Mouse (Mus musculus): ENCODE measurements around the gene Gm26566.

The Gm26566 gene

DNA sequence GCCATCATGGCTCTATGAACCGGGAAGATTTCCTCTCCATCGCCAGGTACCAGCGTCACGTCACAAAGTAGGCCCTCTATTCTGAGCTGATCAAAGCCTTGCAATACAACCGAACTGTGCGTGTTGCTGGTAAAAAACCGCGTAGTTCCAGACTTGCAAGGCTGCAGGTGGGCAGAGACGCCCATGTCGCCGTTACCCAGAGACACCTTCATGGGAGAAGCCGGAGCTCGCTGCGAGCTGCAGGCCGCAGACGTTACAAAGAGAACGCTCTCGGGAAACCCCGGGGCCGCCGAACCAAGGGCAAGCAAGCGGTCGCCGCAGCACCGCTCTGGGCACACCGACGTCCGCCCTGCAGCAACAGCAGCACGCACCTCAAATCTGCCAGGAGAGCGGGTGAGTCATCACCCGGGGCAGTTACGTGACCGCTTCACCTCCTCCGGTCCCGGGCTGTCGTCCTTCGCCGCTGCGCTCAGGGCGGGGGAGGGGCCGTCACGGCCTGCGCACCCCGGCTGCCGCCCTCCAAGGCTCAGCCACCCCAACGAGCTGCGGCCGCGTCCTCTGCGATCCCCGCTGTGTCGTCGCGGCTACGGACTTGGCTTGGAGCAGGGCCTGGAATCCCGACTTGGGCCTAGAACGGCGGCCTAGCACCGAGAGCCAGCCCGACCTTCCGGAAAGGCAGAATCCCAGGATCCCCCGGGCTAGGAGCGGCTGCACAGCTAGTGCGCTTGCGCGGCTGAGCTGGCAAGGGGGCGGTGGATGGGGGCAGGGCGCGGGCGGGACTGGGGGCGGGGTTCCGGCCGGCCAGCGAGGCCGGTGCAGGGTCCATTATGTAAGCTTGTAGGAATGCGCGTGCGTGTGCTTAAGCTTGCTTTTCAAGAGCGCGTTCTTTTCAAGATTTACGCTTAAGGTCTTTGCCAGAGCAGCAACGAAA lies at the start of gene Gm26566, which contains the start of gene Klhl9:
Gene Gm26566, plus strand, starts transcription at position 15 of the 931 bp plus-strand sequence.
Gene Klhl9, minus strand, starts transcription at position 675 of the 931 bp plus-strand sequence.
- peak; percentile 83 for DNase-seq (ENCODE audit: low read depth)

DNA sequence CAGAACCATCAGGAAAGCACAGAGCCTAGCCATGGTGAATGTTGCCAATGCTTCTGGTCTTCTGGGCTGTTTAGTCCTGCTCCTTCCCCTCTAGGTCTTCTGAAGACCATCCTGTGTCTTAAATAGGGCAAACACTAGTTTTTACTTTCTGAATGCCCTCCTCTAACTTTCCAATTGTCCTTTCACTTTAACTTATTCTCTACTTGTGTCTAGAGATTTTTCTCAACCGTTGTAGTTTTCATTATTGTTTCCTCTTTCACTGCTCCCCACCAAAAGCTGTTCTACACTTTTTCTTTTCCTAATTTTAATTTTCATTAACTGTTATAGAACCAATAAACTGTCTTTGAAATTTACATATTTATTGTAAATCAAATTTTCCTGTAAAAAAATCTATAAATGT lies 44.8 kb upstream of the Gm26566 start, which contains the start of gene Ifna16:
Gene Ifna16, minus strand, starts transcription at position 101 of the 400 bp plus-strand sequence.
- DNase-seq (ENCODE audit: low read depth) = no peak

DNA sequence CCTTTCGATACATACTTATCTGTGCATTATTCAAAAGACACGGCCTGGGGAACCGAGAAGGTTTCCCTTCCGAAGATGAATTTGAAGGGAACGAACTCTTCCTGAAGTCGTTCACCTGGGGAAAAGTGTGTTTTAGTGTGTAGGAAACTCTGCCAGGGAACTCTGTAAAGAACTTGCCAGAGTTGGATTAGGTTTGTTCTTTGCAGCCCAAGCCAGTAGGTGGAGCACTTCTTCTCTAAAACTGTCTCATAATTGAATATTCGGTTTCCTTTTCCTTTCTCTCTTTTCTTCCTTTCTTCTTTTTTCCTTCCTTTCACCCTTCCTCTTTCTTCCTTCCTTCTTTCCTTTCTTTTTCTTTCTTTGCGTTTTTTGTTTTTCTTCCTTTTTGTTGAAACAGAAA lies 41.2 kb upstream of the Gm26566 start:
- DNase-seq (ENCODE audit: low read depth) = no peak

DNA sequence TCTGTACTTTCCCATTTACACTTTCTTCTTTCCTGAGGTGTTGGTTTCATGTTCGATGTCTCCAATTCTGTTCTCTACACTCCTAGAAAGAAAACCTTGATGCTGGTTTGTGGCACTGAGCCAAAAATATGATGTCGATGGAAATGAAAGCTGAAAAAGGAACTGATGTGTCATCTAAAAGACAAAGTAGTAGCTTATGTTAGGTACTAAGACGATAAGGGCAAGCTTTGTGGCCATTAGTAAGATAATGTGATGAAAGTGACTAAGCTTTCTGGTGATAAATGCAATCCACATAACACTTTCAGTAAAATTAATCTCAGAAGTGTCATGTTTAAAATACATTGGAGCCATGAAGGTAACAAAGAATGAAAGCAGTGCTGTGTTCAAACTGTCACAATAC lies 40.3 kb upstream of the Gm26566 start:
- DNase-seq (ENCODE audit: low read depth) = no peak

DNA sequence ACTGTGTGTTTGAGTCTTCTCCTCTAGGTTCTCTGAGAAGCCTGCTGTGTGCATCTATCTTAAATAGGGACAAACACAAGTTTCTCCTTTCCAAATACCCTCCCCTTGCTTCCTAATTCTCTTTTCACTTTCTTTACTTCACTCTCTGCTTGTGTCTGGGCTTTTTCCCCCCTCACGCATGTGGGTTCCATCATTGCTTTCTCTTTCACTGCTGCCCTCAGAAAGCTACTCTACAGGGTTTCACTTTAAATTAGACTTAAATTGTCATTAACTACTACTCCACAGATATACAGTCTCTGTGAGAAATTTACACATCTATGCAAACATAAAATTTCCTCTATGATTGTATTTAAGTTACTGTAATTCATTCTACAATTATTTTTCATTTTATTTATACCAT lies 37.8 kb upstream of the Gm26566 start, which contains the start of gene Ifna2:
Gene Ifna2, minus strand, starts transcription at position 101 of the 400 bp plus-strand sequence.
- DNase-seq (ENCODE audit: low read depth) = no peak

DNA sequence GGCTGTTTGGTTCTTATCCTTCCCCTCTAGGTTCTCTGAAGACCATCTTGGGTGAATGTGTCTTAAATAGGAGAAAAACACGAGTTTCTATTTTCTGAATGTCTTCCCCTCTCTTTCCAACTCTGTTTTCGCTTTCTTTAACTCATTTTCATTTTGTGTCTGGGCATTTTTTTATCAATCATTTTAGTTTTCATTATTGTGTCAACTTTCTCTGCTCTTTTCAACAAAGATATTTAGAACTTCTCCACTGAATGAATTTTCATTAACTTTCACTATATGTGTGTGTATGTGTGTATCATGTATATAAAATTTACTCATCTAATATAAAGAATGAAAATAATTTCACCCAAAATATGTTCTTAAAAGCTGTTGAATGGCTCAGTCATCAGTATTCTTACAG lies 30.3 kb upstream of the Gm26566 start, which contains the start of gene Ifnab:
Gene Ifnab, minus strand, starts transcription at position 101 of the 400 bp plus-strand sequence.
- DNase-seq (ENCODE audit: low read depth) = no peak

DNA sequence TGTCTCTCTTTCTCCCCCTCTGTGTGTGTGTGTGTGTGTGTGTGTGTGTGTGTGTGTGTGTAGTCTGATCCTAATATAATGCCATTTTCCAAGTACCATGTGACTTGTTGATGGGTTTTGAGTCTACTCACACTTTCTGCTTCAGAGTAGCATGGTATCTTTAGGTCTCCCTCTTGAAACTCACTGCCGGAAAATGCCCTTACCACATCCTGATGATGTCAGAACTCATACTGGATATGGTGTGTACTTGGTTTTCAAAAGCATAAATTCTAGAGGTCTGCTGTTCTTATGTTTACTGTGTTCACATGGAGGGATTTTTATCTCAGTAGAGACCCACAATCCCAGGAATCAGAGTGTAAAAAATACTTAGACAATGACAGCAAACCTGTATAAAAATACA lies 29.1 kb upstream of the Gm26566 start:
- DNase-seq (ENCODE audit: low read depth) = no peak

DNA sequence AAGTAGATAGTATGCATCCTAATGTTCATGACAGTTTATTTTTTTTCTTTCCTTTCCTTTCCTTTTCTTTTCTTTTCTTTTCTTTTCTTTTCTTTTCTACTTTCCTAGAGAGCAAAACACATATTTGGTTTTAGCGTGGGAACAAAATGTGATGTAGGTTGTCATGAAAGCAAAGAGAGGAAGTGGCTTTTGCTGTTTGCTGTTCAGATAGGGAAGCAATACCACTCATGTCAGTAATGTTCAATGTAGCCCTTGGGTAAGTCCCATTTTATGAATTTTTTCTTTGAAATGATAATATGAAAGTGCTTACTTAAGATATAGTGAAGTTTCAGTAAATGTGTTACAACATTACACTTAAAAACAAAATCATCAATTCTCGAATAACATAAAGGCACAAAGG lies 28.2 kb upstream of the Gm26566 start:
- no peak for DNase-seq (ENCODE audit: low read depth)

DNA sequence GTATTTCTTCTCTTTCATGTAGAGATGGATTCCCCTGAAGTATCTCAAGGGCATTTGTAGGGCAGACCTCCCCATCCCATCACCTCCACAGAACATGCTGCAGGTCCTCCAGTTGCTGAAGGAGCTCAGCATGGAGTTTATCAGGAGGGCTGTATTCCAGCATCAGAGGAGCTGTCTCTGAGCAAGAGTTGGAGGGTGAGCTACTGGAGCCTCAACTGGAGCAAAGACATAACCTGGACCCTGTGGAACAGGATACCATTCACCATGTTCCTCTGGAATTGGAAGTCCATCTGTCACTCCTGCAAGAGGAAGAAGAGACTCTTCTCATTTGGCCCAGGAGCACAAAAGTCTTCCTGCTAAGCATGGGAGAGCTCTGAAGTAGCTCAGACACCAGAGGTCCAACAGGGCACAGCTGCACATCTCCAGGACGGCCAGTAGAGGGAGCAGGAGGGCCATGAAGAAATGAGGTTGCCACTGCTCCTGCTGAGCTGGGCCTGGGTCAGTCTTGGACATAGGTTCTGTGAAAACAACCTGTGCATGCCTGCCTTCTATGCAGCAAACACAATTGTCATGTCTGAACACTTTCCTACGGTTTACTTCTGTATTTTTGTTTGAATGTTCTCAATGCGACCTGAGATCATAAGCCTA lies 25.2 kb upstream of the Gm26566 start:
- DNase-seq (ENCODE audit: low read depth) = no peak

DNA sequence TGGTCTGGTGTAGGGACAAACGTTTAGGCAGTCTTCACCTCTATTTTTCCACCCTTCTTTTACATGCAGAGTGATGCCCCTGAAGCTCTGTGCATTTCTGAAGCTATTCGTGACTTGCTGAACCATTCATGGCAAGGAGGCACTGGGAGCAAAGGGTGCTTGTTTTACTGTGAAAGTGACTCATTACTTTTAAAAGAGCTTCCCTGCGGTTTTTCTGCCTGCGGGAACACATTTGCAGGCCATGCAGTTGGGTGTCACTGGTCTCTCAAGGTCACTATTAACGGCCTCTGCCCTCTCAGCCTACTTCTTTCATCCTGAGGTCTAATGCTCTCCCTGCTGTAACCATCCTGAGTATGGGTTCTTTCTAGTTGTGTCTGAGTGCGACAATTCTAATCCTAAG lies 24.5 kb upstream of the Gm26566 start:
- DNase-seq (ENCODE audit: low read depth) = no peak

DNA sequence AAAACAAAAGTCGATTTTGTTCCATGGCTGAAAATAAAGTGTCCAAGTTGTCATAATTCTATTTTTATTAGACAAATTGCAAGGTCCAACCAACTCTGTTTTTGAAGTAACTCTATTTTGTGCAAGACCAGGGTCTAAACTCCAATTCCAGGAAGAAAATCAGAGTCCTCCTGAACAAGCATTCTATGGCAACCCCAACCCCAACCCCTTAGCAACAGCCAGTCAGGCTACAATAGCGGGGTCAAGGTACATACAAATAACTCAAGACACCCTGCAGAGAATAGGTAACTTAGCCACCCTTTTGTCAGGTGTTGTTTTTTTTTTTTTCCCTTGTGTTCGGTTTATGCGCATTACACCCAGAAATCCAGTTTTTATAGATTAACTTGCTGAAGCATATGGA lies 23.9 kb upstream of the Gm26566 start:
- DNase-seq (ENCODE audit: low read depth) = no peak

DNA sequence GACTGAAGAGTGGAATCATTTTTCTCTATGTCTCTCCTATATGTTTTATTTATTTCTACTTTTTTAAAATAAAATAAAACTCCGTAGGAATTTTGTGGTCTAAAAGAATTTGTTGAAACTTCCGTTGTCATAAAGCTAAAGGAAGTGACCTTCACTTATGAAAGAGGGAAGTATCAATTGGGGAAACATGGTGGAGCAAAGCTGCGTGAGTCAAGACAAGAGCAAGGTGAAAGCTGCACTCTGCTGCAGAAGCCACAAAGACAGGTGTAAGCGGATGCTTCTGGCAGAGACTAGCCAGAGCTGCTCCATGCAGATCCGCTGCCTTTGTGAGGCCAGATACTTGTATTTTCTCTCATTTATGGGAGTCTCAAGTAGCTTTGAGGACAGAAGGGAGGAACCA lies 22.8 kb upstream of the Gm26566 start:
- no peak for DNase-seq (ENCODE audit: low read depth)

DNA sequence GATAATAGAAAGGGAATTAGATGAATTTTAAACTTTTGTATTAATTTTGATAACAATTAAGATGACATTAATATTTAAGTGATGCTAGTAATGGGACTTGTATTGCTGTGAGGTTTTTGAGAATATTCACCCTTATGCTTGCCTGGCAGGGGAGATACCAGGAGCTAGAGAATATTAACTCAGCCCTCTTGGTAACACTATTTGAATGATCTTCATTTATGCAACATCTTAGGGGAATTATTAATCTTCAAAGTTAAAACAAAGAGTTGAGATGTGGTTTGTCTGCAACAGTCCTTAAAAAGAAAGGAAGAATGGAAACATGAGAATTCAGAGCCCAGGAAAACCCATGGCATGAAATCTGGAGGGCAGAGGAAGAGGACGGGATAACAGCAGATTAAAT lies 22.3 kb upstream of the Gm26566 start:
- DNase-seq (ENCODE audit: low read depth) = no peak

DNA sequence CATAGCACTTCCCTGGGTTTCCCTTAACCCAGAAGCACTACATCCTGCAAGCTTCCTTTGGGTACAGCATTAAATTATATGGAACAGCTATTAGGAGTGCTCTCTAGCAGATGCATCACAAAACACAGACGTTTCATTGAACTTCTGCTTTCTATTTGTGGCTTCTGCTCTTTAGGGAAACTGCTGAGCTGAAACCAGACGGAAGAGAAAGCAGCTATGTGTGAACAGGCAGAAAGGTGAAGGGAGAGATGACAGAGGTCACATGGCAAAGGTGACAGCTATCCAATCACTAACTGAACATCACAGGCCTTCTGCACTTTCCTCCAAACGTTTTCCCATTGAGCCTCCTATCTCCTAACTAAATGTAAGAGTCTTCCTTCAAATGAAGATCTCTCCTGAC lies 15.7 kb upstream of the Gm26566 start:
- DNase-seq (ENCODE audit: low read depth) = no peak

DNA sequence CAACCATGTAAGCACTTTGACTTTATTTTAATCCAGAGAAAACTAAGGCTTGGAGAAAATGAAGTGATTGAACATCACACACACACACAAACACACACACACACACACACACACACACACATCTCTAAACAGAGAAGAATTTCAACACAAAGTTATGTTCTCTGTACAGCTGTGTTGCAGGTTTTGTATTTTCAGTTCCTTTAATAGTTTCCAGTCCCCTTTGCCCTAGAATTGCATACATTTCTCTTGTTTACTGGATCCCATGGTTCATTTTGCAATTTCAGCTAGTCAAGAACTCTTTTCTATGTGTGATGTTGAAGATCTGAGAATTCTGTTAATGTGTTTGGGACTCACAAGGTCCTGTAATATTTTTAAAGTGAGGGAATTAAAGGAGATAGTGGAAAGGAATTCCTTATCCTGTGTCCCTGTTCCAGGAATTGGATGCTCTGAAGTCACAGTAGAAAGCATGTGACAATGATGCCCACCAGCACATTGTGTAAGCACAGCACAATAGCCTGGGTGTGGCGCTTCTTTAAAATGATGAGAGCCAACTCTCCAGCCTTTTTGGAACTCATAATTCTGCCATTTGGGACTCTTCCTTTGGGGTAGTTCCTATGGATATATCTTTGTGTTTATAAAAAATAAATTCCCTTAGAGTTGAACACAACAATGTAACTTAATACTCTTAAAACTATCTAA lies 14.3 kb upstream of the Gm26566 start:
- DNase-seq (ENCODE audit: low read depth) = no peak

DNA sequence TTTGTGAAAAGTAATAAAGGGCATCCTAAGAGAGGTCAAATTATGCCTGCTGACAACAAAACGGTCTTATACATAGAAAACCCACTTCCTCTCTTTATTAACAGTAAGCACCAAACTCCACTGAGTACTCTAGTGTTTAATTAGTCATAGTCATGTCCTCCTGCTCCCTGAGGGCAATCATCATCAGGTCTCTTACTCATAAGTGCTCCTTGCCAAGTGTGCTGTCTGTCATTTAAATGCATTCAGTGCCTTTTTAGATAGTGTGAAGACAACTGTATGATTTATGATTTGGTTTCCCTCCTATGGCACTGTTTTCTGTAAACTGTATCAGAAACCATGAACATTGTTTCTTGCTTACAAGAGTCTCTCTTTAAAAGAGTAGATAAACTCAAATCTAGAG lies 7.3 kb upstream of the Gm26566 start:
- DNase-seq (ENCODE audit: low read depth) = no peak

DNA sequence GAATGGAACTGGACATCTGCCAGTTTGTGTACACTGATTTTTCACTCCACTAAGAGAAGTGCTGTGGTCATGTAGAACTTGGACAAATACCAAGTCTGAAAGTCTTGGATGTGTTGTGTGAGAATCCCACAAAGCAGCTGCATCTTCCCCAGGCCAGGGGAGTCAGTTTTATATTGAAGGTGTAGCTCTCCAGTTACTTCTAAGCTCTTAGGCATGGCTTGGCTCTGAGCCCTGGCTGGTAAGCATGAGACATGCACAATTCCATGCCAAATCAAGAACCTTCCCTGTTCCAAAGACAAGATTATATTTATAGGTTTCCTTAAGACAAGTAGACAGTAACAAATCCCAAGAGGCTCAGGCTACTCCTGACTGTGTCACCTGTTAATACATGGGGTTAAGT lies 6.5 kb upstream of the Gm26566 start:
- no peak for DNase-seq (ENCODE audit: low read depth)

DNA sequence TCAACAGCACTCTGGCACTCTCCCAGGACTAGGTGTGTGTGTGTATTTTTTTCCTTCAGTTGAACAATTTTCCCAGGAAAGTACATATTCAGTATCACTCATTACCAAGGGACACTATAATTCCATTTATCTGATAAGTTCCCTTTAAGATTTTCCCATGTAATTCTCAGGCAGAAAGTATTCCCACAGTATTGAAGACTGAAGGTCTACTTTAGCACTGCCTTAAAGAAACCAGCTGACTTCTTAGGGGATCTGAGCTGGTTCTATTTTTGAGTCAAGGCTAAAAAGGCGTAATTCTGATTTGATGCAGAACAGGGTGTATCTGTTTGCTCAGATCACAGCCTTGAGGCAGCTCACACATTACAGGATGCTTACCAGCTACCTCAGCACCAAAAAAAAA lies 2.9 kb upstream of the Gm26566 start:
- DNase-seq (ENCODE audit: low read depth) = no peak

DNA sequence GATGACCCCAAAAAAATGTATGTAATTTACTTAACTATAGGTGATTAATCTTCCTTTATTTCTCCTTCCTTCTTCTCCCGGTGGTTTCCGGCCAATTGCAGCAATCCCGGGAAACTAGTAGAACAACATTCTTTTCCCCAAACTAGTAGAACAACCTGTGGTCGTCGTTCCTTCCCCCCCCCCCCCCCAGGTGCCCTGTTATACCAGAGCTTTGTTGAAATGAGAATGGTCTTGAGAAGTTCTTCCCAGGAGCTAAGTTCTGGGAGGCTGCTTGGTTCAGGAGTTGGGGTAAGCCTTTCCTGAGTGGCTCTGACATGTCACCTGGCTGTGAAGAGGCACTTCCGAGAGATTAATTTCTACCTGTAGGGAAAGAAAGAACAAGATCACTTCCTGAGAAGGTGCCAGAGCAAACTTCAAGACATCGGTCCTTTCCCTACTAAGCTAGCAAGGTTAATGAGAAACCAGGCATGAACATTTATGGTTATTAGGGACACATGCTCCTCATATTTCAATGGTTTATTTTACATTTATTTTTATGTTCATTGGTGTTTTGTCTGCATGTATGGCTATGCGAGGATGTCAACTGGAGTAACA lies 2.0 kb downstream of the Gm26566 start:
- no peak for DNase-seq (ENCODE audit: low read depth)

DNA sequence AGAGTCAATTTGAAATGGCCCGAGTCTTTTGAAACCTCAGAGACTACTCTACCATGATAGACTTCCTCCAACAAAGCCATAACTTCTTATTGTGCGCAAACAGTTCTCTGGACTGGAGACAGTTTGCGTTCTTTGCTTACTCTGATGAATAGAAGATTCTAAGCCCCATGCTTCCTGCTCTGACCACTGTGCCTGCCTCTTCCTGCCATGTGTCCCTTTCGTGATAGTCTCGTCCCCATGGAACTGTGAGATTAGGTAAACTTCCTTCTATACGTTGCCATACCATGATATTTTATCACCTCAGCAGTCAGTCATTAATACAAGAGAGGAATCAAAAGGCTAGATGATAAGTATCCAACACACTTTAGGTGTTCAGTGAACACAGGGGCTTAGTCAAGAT lies 5.1 kb downstream of the Gm26566 start:
- no peak for DNase-seq (ENCODE audit: low read depth)

DNA sequence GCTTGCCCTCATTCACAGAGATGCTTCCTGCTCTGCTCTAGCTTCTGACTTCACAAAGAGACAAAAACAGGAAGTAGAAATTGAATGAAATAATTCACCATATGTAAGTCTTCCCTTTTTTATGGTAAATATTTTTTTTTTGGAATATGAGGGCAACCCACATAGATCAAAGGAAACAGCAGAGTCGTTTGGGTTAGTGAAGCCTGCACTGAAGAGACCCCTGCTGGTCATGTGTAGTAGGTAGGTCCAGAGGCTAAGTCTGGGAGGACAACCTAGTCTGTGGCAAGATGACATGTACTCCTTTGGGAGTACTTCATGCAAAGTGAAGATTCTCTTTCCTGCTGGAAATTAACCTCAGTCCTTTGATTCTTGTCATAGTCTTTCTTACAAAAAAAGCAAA lies 5.7 kb downstream of the Gm26566 start:
- no peak for DNase-seq (ENCODE audit: low read depth)

DNA sequence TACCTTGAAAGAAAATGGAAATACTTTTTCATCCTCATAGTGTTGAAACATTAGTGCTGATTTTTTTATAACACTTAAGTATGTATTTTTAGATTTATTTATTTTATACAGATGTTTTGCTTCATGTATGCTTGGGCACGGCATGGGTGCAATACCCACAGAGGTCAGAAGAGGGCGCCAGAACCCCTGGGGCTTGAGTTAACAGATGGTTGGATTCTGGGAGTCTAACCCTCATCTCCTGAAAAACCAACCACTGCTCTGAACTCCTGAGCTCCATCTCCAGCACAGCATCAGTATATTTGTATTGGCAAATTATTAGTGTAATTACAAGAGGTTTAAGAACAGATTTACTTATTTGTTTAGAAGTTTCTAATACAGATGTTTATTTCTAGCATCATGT lies 16.9 kb downstream of the Gm26566 start:
- DNase-seq (ENCODE audit: low read depth) = peak; percentile 58
